Mouse (Mus musculus): Measurements from ENCODE around the gene Hmg20b. TPM values are rescaled to one million over a fixed set of nuclear protein-coding genes. Genes with fewer than 3 reads are reported as not detected.

Gene Hmg20b
- total and polyA plus RNA-seq, 2 experiments from 2014 or later = 9.6 to 24.5 TPM

DNA sequence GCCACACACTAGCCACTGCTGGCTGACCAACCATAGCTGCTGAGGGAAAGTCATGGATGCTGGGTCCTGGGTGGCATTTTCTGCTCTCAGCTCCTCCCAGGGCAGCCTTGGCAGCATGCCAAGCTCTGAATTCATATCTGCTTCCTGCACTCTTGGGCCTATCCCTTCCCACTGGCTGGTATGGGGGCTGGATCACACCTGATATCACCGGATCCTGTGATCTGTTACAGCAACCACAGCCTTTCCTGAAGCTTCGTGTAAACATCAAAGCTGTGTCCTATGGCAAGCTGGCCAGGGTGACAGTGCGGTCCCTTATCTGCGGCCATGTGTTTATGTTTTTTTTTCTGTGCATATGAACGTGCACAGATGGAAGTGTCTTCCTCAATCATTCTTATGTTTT is 31.8 kb upstream of the Hmg20b start:
- no peak for ATAC-seq (ENCODE audit: low FRiP score)

DNA sequence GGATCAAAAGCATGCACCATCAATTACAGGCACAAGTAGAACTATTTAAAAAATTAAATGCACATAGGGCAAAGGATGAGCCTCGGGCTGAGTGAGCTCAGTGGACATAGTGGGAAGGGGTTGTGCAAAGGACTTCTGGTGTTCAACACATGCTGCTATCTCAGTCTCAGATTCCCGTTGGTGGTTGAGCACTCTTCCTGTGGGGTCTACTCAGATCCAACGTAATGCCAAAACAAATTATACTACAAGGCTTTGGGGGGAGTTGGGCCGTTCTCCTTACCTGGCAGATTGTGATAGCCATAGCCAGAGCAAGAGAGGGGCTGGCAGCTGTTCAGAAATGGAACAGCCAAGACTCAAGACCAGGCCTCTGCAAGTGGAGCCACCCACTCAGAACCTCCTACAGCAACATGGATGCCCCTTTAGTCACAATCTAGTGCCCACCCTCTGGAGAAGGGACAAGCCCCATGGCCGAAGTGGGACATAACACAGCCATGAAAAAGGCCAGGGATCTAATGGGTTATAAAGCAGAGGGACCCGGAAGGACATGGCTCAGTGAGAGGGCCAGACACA is 29.6 kb upstream of the Hmg20b start:
- DNase-seq (ENCODE audit: low spot score) (no peak), ATAC-seq (ENCODE audit: low FRiP score) (no peak)
- no peak for TF ChIP-seq CTCF (IDR thresholded peaks at IDR 0.05)
- 93% methylated on average over 6 of the region's 6 CpGs for WGBS
- Histone ChIP-seq H3K27me3 (ENCODE audit: insufficient read depth, low read length) (no peaks in the 10 kb centered on the region), H3K4me3 (ENCODE audit: low read depth, low read length) (no peak overlapping the region), H3K27ac (ENCODE audit: low read depth, low read length) (no peak overlapping the region), H3K4me1 (ENCODE audit: insufficient read depth, low read length) (peaks cover 12% of the 10 kb centered on the region), H3K36me3 (ENCODE audit: insufficient read depth, low read length) (peaks cover 4% of the 10 kb centered on the region; the same call in 1 of the 2 replicates), H3K4me2 (ENCODE audit: low read depth, low read length, poor library complexity, severe bottlenecking) (no peak overlapping the region), H3K9ac (replicated peaks; ENCODE audit: low read length, poor library complexity, severe bottlenecking) (no peak overlapping the region), H3K9me3 (ENCODE audit: low read length) (no peaks in the 10 kb centered on the region)

More for the DNA sequence above, 31.8 kb upstream of the Hmg20b start:
- TF ChIP-seq CTCF (IDR thresholded peaks at IDR 0.05) = no peak
- H3K9ac ChIP-seq (replicated peaks; ENCODE audit: low read length, poor library complexity, severe bottlenecking) = no peak overlapping the region
- no peak overlapping the region for H3K4me2 ChIP-seq (ENCODE audit: low read depth, low read length, poor library complexity, severe bottlenecking)
- H3K36me3 ChIP-seq (ENCODE audit: insufficient read depth, low read length) = peaks cover 10% of the 10 kb centered on the region
- H3K27ac ChIP-seq (ENCODE audit: low read depth, low read length) = no peak overlapping the region
- no peak overlapping the region for H3K4me3 ChIP-seq (ENCODE audit: low read depth, low read length)
- peaks cover 15% of the 10 kb centered on the region for H3K4me1 ChIP-seq (ENCODE audit: insufficient read depth, low read length)
- WGBS = 93% methylated on average over 5 of the region's 5 CpGs
- H3K9me3 ChIP-seq (ENCODE audit: low read length) = no peaks in the 10 kb centered on the region
- no peaks in the 10 kb centered on the region for H3K27me3 ChIP-seq (ENCODE audit: insufficient read depth, low read length)
- no peak for DNase-seq (ENCODE audit: low spot score)

DNA sequence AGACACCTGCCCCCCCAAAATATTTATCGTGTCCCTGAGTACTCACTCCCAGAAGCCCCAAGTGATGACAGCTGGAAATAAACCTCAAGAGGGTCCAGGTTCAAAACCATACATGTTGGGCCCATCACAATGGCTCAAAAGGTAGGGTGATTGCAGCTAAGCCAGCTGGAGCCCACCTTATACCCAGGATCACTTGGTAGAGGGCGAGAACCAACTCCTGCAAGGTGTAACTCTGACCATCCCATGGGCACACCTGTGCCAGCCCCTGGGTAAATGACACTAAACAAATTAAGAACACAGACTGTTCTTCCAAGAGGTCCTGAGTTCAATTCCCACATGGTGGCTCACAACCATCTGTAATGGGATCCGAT is 28.9 kb upstream of the Hmg20b start:
- Histone ChIP-seq H3K4me1 (ENCODE audit: insufficient read depth, low read length) (peaks cover 12% of the 10 kb centered on the region), H3K27ac (ENCODE audit: low read depth, low read length) (peak overlapping the region; percentile 13), H3K4me2 (ENCODE audit: low read depth, low read length, poor library complexity, severe bottlenecking) (peak overlapping the region; percentile 87), H3K27me3 (ENCODE audit: insufficient read depth, low read length) (no peaks in the 10 kb centered on the region), H3K9me3 (ENCODE audit: low read length) (no peaks in the 10 kb centered on the region), H3K36me3 (ENCODE audit: insufficient read depth, low read length) (peaks cover 4% of the 10 kb centered on the region), H3K4me3 (ENCODE audit: low read depth, low read length) (peak overlapping the region; percentile 79), H3K9ac (replicated peaks; ENCODE audit: low read length, poor library complexity, severe bottlenecking) (peak overlapping the region; percentile 15)
- ATAC-seq (ENCODE audit: low FRiP score) = no peak; the same call in 1 of the 2 replicates
- TF ChIP-seq CTCF (IDR thresholded peaks at IDR 0.05) = no peak
- WGBS = 56% methylated on average over 3 of the region's 3 CpGs
- DNase-seq (ENCODE audit: low spot score) = no peak

DNA sequence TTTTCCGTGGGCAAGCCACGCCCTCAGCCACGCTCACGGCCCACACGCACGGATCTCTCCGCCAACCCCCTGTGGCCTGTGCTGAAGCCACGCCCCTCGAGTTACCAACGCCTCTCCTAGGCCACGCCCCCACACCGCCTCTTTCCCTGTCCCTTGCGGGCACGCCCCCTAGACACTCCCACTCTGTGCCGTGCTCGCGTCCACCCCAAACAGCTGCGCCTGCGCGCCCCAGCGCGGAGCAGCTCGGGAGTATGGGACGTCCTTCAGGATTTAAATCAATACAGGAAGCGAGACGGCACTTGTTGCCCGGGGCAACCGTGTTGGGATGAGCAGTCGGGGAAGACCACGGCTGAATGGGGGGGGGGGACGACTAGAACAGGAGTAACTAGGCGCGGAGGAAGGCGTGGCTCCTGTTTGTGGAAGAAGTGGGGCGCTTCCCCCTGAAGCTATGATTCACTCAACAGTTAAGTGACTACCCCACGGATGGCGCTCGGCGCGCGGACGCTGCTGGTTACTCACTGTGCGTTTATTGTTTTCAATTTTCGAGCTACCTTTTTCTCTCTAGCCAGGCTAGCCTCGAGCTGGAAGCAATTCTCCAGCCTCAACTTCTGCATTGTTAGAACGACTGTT is 28.4 kb upstream of the Hmg20b start:
- no peaks in the 10 kb centered on the region for H3K27me3 ChIP-seq (ENCODE audit: insufficient read depth, low read length)
- H3K4me3 ChIP-seq (ENCODE audit: low read depth, low read length) = peak overlapping the region; percentile 79
- H3K4me2 ChIP-seq (ENCODE audit: low read depth, low read length, poor library complexity, severe bottlenecking) = peak overlapping the region; percentile 87
- peak; percentile 97 for ATAC-seq (ENCODE audit: low FRiP score)
- peaks cover 5% of the 10 kb centered on the region for H3K36me3 ChIP-seq (ENCODE audit: insufficient read depth, low read length)
- H3K27ac ChIP-seq (ENCODE audit: low read depth, low read length) = peak overlapping the region; percentile 13
- no peaks in the 10 kb centered on the region for H3K9me3 ChIP-seq (ENCODE audit: low read length)
- H3K9ac ChIP-seq (replicated peaks; ENCODE audit: low read length, poor library complexity, severe bottlenecking) = peak overlapping the region; percentile 89
- WGBS = under 1% methylated on average over 46 of the region's 46 CpGs
- peaks cover 12% of the 10 kb centered on the region for H3K4me1 ChIP-seq (ENCODE audit: insufficient read depth, low read length)
- peak; percentile 45 for TF ChIP-seq CTCF (IDR thresholded peaks at IDR 0.05)
- peak; percentile 100 for DNase-seq (ENCODE audit: low spot score)

DNA sequence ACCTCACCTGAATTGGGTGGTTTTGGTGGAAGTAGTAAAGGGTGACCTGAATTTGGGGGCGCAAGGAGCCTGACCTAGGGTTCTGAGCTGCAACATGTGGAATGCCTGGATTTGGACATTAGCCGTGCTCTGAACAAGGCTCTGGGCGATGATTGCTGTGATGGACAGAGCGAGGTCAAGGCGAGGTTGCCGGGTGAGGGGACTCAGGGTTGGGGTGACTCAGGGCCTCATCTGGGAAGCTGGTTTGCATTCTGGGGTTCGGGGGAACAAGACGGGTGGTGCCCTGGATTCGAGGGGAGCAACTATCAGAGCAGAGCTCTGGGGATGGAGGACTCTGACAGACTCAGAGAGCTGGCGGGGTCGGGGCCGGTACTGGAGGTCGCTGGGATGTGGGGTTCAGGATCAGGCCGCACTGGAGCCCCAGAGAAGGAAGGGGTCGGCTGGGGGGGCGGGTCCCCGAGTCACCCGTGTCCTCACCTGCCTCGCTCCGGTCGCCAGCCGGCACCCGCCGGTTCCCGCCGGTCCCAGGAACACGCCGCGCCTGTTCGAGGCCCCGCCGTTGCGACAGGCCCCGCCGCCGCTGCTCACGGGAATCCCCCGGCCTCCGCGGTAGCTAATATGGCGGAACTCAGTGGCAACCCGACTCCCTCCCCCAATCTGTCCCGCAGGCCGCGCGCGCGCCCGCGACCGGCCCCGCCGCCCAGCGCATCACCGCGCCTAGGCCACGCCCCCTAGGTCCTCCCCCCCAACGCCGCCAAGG is 27.7 kb upstream of the Hmg20b start, which contains the start of gene Fzr1:
TSS of gene Fzr1 (minus strand) at position 724 of the 760 bp plus-strand sequence.
- WGBS = 1% methylated on average over 48 of the region's 59 CpGs

DNA sequence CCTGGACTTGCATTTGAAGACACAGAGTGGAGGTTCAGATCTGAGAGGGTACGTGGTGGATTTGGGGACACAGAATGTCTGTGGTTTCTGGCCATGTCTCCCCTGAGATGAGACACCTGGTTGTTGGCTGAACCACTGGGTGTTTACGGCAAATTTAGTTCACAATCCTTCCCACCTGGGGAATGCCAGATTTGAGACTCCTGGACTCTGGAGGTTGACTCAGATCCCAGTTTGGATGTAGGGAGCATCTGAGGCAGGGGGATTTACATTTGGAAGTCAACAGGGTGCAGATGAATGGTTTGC is 27.0 kb upstream of the Hmg20b start:
- H3K4me2 ChIP-seq (ENCODE audit: low read depth, low read length, poor library complexity, severe bottlenecking) = peak overlapping the region; percentile 87
- H3K9ac ChIP-seq (replicated peaks; ENCODE audit: low read length, poor library complexity, severe bottlenecking) = peak overlapping the region; percentile 89
- H3K4me1 ChIP-seq (ENCODE audit: insufficient read depth, low read length) = peaks cover 12% of the 10 kb centered on the region
- H3K27me3 ChIP-seq (ENCODE audit: insufficient read depth, low read length) = no peaks in the 10 kb centered on the region
- peaks cover 8% of the 10 kb centered on the region for H3K36me3 ChIP-seq (ENCODE audit: insufficient read depth, low read length)
- WGBS = 44% methylated on average over 2 of the region's 2 CpGs
- H3K9me3 ChIP-seq (ENCODE audit: low read length) = no peaks in the 10 kb centered on the region
- peak overlapping the region; percentile 82 for H3K27ac ChIP-seq (ENCODE audit: low read depth, low read length)
- no peak for DNase-seq (ENCODE audit: low spot score)
- no peak for TF ChIP-seq CTCF (IDR thresholded peaks at IDR 0.05)
- peak overlapping the region; percentile 79 for H3K4me3 ChIP-seq (ENCODE audit: low read depth, low read length)
- no peak for ATAC-seq (ENCODE audit: low FRiP score)

More for the DNA sequence above, 27.7 kb upstream of the Hmg20b start, which contains the start of gene Fzr1:
- Histone ChIP-seq H3K9me3 (ENCODE audit: low read length) (no peaks in the 10 kb centered on the region), H3K27me3 (ENCODE audit: insufficient read depth, low read length) (no peaks in the 10 kb centered on the region), H3K4me2 (ENCODE audit: low read depth, low read length, poor library complexity, severe bottlenecking) (peak within 1 kb of the TSS; percentile 87), H3K36me3 (ENCODE audit: insufficient read depth, low read length) (peaks cover 8% of the 10 kb centered on the region), H3K9ac (replicated peaks; ENCODE audit: low read length, poor library complexity, severe bottlenecking) (peak within 1 kb of the TSS; percentile 89), H3K4me3 (ENCODE audit: low read depth, low read length) (peak within 1 kb of the TSS; percentile 79), H3K27ac (ENCODE audit: low read depth, low read length) (peak within 1 kb of the TSS; percentile 82), H3K4me1 (ENCODE audit: insufficient read depth, low read length) (peaks cover 12% of the 10 kb centered on the region)
- TF ChIP-seq CTCF (IDR thresholded peaks at IDR 0.05) = no peak
- DNase-seq (ENCODE audit: low spot score) (no peak), ATAC-seq (ENCODE audit: low FRiP score) (no peak; the same call in 1 of the 2 replicates)
